14 mouse cellular contexts compared by ENCODE assay signal in the genomic region with DNA sequence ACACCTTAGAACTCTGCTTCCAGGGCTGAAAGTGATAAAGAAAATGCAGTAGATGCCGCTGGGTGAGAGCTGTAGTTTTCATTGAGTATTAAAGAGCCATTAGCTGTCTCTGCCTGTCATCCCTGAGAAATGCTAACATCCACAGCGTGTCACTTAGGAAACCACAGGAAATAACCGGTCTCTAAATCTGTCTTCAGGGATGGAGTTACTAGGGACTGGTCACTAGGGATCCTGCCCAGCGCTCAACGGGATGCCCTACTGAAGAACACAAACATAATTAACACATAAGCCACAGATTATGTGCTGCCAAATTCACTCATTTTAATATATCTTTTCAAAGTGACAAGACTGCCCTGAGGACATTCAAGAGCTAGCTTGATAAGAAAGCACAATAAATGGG.
"Had no signal": no experiment of that assay in that cellular context is flagged by ENCODE, and none has a peak within 500 bp of the region (broad histone marks: within the 10 kb centered on the region; RNA-seq: fewer than 3 reads in every experiment).

No protein-coding gene starts in this region.

- H3K27me3 ChIP-seq: liver, embryonic 12.5 days; midbrain, embryonic 12.5 days; neural tube, embryonic 12.5 days had no signal

- H3K36me3 ChIP-seq: liver, embryonic 12.5 days; midbrain, embryonic 12.5 days; neural tube, embryonic 12.5 days; stomach, embryonic 15.5 days had no signal

- DNase-seq: lung, adult 18-20 months; lung, embryonic 14.5 days; lung, postnatal 10 days; lung, postnatal 4 days; right cerebral cortex, postnatal 14 days; thymus, adult 2 months; thymus, postnatal 25 days; thymus, postnatal 4 days had no signal

- H3K27ac ChIP-seq: liver, embryonic 12.5 days; liver, embryonic 14.5 days; midbrain, embryonic 12.5 days; neural tube, embryonic 12.5 days; stomach, embryonic 15.5 days; stomach, postnatal 0 days had no signal

- H3K4me3 ChIP-seq: liver, embryonic 12.5 days; midbrain, embryonic 12.5 days; neural tube, embryonic 12.5 days; stomach, embryonic 15.5 days had no signal

- H3K4me2 ChIP-seq: liver, embryonic 12.5 days; lung, embryonic 14.5 days; midbrain, embryonic 12.5 days; neural tube, embryonic 12.5 days; stomach, embryonic 15.5 days had no signal

- H3K9ac ChIP-seq: liver, embryonic 12.5 days; liver, embryonic 14.5 days; lung, embryonic 14.5 days; midbrain, embryonic 12.5 days; neural tube, embryonic 12.5 days; stomach, embryonic 15.5 days had no signal

- H3K4me1 ChIP-seq: liver, embryonic 12.5 days; stomach, embryonic 15.5 days had no signal

- H3K9me3 ChIP-seq: liver, embryonic 12.5 days; midbrain, embryonic 12.5 days; neural tube, embryonic 12.5 days; stomach, embryonic 15.5 days had no signal

- ATAC-seq: liver, embryonic 12.5 days had no signal
